Mouse (Mus musculus) mouse trophoblast stem cell (cell line): Measurements from ENCODE around the gene Tmem178b.

Experiments
- in situ Hi-C, 2 experiments: fragments of 300-500 bp; cut with MseI, MboI; formaldehyde crosslinking; loops; 2 replicates in 1 of 2; 3 replicates in 1 of 2; pipeline ENCODE4 v1.15.1; 2025

The Tmem178b gene

DNA sequence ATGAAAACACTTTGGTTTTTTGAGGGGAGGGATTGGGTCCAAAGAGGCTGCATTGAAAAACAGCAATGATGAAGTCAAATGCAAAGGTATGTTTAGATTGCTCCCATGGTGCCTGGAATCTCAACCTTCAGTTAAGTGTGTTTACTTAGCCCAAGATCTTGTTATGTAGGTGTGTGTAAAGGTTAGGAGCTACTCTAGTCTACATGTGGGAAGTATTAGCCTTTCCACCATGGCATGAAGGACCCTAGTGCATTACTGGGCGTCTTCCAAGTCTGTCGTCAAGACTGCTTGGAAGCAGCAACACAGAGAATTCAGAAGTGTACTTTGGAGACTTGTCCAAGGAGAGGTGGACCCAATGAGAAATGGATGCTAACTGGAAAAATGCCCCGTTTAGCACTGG is 205.3 kb downstream of the Tmem178b start:
- in situ Hi-C loops: no loop called here

DNA sequence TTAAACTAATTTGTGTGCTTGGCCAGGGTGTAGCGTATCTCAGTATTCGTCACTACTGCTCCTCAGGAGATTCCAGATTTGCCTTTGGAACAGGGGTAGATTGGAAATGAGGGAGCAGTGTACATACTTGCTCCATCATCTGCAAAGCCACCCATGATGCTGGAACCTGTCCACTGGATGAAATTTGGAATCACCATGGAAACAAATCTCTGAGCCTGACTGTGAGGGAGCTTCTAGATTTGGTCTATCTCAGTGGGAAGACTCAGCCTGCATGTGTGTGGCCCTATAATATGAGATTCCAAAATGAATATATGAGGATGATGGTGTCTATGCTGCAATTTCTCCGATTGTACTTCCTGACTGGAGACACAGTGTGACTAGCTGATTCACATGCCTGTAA is 210.7 kb downstream of the Tmem178b start:
- in situ Hi-C loops: no loop called here

DNA sequence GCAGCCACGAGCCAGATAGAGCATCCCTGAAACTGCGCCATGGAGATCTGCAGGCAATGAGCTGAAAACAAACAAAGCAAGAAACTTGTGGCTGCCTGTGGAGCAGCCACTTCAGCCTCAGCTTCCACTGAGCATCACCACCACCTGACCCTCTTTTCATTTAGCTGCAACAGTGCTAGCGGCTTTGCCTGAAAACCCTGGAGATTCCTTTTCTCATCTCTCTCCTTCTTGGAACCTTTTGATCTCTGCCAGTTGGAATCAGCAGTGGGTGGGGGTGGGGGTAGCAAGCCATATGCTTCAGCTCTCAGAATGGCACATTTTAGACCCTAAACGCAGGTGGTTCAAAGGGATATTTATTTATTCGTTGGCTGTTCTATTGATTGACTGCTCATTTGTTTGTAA is 218.2 kb downstream of the Tmem178b start:
- in situ Hi-C loops: no loop called here

DNA sequence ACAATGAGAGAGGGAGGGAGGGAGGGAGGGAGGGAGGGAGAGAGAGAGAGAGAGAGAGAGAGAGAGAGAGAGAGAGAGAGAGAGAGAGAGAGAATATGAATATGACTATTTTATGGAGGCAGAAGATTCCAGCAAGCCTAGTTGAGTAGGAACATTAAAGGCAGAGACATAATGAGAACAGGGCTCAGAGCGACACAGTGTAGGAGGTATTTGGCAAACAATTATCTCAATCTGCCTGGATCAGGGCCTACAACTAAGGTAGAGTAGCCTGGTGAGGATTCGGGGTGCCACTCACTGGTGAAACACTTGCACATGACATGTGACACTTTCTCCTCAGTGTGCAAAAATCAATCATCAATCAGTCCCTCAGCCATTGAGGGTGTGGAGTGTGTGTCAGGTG is 225.4 kb downstream of the Tmem178b start:
- in situ Hi-C loops: no loop called here

DNA sequence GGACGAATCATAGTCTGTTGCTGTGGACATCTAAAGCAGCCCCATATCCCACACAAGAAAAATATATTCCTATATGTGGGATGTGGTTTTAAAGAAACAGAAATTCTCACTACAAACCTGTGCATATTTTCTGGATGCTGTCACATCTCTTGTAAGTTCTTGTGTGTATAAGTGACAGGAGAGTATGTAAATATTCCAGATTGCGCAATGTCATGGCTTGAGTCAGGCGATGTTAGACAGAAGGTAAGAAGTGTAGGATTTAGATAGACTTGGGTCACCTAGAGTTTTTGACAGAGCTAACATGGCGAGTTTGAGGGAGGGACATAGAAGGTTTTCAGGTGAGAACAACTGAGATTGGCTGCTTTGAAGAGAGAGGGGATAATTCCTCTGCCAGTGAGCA is 228.7 kb downstream of the Tmem178b start:
- in situ Hi-C loops: no loop called here

DNA sequence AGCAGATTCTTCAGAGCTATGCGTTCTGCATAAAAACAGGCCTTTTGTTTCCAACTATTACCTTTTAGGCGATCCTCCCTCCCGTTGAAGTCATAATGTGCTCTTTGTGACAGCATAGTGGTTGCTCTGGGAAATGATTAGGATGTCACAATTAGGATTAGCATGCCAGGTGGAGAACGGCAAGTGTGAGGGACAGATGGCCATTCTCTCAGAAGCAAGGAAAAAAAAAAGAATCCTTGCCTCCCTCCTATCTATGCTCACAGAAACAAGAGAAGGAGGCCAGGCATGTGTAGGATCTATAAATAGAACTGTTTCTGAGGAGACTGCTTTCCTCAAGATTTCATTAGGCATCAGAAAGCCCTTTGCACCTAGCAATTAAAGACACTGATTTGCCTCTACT is 229.8 kb downstream of the Tmem178b start:
- in situ Hi-C loops: no loop called here

DNA sequence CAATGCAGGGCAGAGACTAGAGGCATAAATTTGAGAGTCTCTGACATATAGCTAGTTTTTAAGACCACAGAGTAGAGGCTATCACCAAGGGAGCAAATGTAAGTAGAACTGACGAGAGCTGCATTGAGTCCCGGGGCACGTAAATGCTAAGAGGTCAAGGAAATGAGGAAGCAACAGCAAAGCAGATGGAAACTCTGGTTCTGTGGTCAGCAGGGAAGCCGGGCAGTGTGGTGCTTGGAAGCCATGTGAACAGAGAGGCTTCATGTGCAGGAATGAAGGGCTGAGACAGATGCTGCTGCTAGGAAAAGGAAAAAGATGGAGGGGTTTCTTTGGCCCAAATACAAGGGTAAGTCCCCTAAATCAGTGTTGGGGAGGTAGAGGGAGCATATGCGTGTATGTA is 237.0 kb downstream of the Tmem178b start:
- in situ Hi-C loops: no loop called here

DNA sequence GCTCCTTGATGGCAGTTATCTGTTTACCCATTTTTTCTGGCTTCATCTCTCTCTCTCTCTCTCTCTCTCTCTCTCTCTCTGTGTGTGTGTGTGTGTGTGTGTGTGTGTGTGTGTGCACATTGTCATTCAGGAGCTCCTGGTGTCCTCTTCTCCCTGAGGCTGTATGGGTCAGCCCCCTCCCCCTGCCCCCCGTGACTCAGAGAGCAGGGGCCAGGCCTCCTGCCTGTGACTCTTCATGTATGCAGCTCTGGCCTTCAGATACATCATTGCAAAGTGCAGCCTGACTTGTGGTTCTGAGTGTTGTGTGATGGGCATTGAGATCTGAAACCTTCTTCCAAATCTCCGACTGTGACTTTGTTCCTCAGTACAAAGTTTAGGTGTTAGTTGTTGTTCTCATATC is 237.7 kb downstream of the Tmem178b start:
- in situ Hi-C loops: no loop called here

DNA sequence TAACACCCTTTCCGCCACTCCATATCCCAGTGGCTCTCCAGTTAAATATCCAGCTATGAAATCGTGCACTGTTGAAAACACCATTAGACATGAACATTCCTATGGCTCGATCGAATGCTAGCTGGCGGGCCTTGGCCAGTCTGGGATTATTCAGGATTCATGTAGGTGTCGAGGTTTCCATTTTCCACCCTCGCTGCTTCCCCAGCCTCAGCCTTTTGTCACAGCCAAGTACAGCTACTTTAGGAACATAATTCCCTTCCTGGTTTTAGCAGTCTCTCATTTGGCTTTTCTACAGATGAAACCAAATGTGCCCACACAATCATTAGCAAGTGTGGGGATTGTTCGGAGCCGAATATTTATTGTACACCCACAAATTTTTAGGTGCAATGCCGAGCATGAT is 239.4 kb downstream of the Tmem178b start:
- in situ Hi-C loops: no loop called here

DNA sequence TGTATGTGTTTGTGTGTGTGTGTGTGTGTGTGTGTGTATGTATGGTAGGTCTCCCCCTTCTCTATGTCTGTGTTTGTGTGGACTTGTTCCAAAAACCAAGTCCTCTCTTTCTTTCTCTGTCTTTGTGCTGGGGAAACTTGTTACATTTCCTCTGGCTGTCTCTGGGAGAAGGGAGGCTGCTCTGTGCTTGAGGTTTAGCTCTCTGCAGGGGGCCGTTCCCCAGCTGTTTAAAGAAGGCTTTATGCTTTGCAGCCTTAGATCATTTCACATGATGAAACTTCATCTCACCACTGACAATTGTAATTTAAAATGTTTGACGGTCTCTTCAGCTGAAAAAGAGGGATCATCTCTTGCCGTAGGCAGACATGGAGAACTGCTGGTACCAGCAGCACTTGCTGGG is 243.2 kb downstream of the Tmem178b start:
- in situ Hi-C loops: no loop called here

DNA sequence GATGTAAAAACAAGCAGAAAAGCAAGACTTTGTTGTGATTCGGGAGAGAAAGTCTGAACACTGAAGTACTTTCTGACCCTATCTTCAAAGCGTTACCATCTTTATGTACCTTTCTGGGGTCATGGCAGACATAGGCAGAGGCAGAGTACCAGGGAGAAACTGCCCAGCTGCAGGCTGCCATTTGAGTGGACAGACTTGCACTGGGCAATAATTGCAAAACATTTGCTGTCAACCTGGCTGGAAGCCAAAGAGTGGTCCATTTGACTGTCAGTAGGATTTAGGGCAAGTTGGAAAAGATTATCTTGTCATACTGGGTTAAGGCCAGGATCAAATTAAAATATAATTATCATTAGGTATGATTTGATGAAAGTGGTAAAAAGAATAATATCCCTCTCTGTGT is 247.1 kb downstream of the Tmem178b start:
- in situ Hi-C loops: no loop called here

DNA sequence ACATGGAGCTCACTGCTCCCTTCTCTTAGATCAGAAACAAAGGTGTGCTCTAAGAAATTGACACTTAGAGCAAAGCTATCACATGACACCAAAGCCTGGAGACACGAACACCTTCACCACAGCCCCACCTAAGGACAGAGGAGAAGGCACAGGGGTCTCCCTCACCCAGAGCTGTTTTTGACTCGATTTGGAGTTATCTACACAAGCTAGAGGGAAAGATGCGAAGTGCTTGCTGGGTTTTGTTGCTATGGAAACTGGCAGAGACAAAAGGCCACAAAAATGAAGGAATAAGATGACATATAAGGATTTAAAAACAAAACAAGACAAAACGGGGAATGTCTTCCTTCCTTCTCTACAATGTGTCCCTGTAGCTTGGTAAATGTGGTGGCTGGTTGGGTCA is 248.4 kb downstream of the Tmem178b start:
- in situ Hi-C loops: no loop called here

DNA sequence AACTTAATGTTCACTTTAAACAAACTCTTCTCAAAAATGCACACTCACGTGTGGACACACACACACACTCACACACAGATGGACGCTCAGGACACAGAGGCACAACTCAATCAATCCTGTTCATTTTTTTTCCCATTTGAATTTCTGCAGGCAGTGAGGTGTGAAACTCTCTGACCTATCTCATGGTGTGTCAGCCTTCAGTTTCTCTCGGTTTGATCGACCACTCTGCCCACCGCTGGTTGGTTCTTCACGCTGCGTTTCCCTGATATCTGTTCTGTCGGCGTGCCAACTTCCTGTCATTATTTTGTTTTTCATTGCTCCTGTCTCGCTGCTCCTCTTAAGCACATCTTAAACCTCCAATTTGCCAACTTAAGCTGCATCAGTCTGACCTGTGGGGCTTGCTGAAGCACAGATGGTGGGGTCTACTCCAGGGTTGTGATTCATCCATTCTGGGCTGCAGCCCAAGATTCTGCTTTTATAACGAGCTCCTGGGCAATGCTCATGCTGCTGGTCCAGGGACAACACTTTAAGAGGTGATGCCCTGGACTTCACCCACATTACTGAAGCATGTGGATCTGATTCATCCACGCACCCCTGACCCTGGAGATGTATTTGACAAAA is 250.1 kb downstream of the Tmem178b start:
- in situ Hi-C loops: no loop called here

DNA sequence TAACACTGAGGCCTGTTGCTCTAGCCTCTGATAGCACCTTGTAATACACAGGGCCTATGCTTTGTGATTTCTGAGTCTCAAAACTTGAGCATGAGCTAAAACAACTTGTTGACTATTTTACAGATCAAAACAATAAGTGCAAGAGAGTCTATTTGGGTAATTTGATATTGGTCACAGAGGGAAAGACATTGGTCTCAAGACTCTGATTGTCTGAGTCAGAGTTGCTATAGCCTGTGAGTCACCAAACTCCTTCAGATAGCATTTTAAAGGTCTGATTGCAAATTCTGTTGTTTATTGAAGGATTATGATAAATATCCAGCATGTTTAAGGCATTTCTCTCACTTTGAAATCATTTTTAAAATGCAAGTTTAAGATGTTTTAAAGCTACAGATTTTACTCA is 250.9 kb downstream of the Tmem178b start:
- in situ Hi-C loops: no loop called here

DNA sequence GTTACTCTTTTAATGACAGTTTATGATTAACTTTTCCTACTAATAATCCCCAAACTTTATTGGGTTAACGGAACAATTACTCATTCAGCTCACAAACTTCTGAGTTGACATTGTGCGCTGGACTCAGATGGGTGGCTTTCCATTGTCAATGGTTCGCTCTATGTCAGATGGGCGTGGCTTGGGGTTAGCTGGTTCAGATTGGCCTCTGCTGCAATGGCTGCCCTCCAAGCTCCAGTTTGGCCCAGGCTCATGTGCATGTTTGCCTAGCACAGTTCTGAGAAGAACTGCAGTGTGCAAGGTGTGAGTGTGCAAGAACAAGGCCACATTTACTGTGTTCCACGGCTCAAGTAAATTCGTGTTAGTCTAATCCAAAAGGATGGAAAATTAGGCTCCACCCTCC is 255.6 kb downstream of the Tmem178b start:
- in situ Hi-C loops: no loop called here

DNA sequence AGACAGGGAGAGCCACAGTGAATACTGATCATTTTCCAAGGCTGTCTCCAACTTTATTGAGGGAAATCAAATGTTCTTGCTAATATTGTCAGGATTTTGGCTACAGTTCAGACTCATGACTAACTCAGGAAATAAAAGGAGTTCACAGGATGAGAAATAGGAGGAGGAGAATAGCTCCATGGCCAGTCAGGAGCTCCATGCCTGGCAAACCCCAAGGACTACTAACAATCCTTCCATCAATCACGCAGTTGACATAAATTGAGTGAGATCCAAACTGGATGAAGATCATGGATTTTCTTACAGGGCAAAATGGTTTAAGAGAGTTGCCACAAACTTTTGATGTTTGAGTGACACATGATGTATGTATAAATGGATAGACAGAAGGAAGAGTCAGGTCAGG is 258.9 kb downstream of the Tmem178b start:
- in situ Hi-C loops: no loop called here

DNA sequence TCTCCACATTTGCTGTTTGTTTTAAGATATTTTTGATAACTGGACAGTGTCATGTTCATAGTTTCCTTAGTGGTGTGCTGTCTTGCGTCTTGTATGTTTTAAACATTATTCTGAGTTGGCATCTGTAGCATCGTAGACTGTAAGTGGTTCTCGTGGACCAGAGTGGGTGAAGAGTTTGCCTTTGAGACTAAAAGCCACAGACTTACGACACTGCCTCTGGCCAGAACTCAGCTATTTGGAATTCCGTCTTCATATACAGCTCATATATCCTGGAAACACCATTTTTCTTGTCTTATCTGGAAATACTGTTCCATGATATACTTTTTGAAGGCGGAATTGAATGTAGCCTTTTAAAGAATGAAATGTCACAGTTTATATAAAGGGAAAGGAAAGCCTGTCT is 260.4 kb downstream of the Tmem178b start:
- in situ Hi-C loops: no loop called here

DNA sequence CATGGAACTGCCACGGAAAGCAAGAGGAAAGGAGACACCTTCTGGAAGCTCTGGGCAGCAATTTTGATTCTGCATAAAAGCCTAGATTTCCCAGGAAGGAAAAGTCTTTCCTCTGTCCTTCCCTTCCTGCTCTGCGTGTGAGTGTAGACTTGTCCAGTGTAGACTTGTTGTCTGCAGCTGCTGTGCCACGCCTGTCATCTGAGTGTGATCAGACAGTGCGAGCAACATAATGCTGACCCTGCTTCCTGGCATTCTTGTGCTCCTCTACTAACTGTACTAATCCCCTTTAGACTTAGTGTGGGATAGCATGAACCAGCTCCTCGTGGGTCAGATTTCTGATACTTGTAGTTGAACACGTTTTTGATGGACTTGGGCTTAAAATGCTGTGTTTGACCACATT is 262.6 kb downstream of the Tmem178b start:
- in situ Hi-C loops: no loop called here

DNA sequence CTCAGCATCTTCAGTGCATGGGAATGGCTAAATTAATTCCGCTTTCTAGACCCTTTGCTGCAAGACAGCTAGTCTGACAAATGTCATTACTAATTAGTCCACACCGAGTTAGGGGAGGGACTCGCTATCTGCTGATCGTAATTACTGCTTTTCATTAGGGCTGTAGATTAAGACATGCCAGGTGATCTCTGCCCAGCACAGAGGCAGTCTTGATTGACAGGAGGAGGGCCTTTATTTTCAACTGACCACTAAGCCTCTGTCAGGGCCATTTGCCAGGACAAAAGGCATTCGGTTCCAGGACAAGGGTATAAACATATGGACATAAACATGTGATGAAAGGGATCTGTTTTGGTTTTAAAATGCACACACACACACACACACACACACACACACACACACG is 264.3 kb downstream of the Tmem178b start:
- in situ Hi-C loops: no loop called here

DNA sequence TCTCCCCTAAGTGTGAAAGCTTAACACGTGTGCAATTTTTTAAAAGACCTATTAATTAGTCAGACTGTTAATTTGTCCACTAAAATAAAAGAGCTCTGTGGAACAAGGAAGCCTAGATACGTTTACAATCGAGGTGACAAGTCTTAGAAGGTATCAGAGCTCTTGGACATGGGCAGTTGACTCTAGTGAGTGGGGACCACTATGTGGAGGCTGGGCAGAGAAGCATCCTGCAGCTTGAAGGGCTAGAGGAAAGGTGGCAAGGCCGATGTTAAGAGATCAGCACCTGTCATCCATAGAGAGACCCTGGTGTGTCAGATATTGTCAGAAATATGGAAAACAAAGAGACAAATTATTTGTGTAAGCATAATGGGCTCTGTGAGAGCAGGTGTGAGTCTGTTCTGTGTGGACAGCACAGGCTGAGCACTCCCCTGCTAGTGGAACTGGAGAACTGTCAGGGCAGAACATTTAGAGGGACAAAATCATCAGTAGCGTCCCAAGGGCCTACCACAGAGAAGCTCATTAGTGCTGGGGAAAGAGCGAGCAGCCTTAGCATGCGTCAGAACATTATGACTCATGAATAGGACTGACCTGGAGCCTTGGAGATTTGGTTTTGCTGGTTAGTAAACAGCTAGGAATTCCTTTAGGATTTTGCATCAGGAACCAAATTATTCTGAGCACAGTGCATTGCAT is 264.9 kb downstream of the Tmem178b start:
- in situ Hi-C loops: no loop called here

DNA sequence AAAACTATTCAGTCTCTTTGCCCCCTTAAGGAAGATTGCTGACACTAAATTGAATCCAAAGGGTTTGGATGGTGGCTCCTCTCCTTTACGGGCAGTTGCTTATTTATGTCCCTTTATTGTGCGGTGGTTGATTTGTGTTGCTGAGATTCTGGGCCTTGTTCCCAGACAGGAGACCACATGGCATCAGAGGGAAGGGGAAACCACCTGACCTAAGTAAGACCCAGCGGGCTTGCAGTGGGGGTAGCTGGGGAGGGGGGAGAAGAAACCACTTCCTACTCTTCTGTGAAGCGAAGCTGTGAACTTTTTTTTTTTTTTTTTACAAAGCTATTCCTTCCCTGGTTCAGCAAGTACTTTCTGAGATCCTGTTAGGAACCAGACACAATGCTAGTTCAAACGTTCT is 269.5 kb downstream of the Tmem178b start:
- in situ Hi-C loops: no loop called here

DNA sequence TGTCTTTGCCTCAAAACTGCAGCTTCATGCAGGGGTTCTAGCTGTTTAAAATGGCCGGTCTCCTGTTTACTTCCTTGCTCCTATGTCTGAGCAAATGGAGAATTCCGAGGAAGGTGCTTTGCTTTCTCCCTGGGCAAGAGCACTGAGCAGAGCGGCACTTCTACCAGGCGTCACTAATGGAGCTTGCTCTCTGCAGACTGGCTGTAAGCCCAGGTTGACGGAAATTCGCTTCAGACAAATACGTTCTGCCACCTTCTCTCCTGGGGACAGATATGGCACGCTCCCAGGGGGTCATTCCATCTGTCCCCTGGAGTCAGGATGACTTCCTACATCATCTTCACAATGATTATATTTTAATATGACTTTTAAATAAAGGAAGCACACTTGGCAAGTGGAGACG is 271.3 kb downstream of the Tmem178b start:
- in situ Hi-C loops: no loop called here

DNA sequence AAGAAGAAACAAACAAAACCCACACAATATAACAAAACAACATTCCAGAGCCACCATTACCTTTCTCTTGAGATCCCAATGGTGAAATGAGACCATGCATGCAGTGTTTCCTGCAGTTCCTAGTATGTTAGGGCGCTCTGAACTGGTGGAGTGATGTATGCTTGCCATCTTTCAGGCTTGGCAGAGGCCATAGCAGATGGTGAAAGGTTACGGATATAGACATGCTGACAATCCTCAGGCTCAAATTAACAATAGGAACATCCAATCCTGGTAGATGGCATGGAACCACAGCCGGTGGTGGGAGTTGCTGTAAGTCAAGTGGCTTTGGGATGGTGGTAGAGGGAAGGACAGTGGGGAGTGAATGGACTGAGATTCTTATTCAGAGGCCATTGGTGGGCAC is 272.5 kb downstream of the Tmem178b start:
- in situ Hi-C loops: no loop called here

DNA sequence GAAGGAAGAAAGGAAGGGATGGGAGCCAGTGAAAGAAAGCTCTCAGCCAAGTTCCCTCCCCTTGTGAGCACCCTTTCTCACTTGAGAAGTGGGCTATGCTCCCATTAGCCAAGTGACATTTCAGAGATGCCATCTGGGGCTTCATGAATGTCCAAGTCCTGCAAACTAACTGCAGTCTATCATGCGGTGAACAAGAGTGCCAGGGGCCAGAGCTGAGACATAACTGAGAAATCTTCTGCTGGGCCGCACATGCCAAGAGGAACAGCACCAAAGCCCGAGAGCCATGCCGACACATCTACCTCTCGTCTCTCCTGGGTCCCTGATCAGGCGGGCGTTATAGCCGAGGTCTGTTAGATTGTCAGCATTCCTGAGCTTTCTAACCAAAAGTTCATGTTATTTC is 279.2 kb downstream of the Tmem178b start:
- in situ Hi-C loops: no loop called here
